Comparison of ENCODE assay signal across 8 mouse cellular contexts in genomic region chr16:84834344-84834743, GRCm38 (mm10). TPM values are rescaled to one million over a fixed set of nuclear protein-coding genes. Genes with fewer than 3 reads are reported as not detected.
DNase-seq lines count a peak whose midpoint lies in the region; ATAC-seq and TF ChIP-seq lines count a peak whose summit lies in the region.

No protein-coding gene starts in this region.

- intact Hi-C loops in left cerebral cortex, adult 2 months (cut with DNase I): loop anchor here (10.0 kb wide), 1 partner anchor 340 kb away; the partner anchor contains the start of gene App
- intact Hi-C loops in left cerebral cortex, postnatal 14 days (cut with DNase I): loop anchor here (1.0 kb wide), 1 partner anchor 99 kb away; the partner anchor contains the start of gene Mrpl39

- H3K27ac ChIP-seq in left cerebral cortex, adult 2 months: peak overlapping the region; percentile 100
- peak overlapping the region; percentile 99 for H3K27ac ChIP-seq in embryonic facial prominence, embryonic 10.5 days (replicated peaks)
- H3K27ac ChIP-seq in hindbrain, embryonic 16.5 days (ENCODE audit: low read depth, low read length): peak overlapping the region; percentile 95
- peak overlapping the region; percentile 95 for H3K27ac ChIP-seq in midbrain, embryonic 15.5 days

- peak overlapping the region; percentile 98 for H3K9ac ChIP-seq in hindbrain, embryonic 16.5 days (ENCODE audit: low read depth, low read length)
- H3K9ac ChIP-seq in midbrain, embryonic 15.5 days: peak overlapping the region; percentile 95

- peak overlapping the region; percentile 100 for H3K4me3 ChIP-seq in left cerebral cortex, adult 2 months
- H3K4me3 ChIP-seq in embryonic facial prominence, embryonic 10.5 days: peak overlapping the region; percentile 94
- H3K4me3 ChIP-seq in hindbrain, embryonic 16.5 days (ENCODE audit: low read length): peak overlapping the region; percentile 93
- H3K4me3 ChIP-seq in midbrain, embryonic 15.5 days: peak overlapping the region; percentile 83

- ATAC-seq in hindbrain, embryonic 16.5 days: no peak
- no peak for ATAC-seq in midbrain, embryonic 15.5 days (replicated peaks)
- ATAC-seq in monocyte, adult 5-6 weeks (replicated peaks; ENCODE audit: insufficient number of reproducible peaks, low FRiP score, low TSS enrichment, poor library complexity, severe bottlenecking): no peak

- no peaks in the 10 kb centered on the region for H3K9me3 ChIP-seq in embryonic facial prominence, embryonic 10.5 days
- no peaks in the 10 kb centered on the region for H3K9me3 ChIP-seq in hindbrain, embryonic 16.5 days (ENCODE audit: control insufficient read depth, low read length)
- H3K9me3 ChIP-seq in midbrain, embryonic 15.5 days: no peaks in the 10 kb centered on the region

- peak overlapping the region; percentile 80 for H3K4me2 ChIP-seq in hindbrain, embryonic 16.5 days (ENCODE audit: low read length)
- H3K4me2 ChIP-seq in midbrain, embryonic 15.5 days: peak overlapping the region; percentile 69

- no peak for DNase-seq in left cerebral cortex, adult 2 months (ENCODE audit: extremely low spot score in 1 of 2, low spot score in 2 of 2)
- no peak for DNase-seq in left cerebral cortex, postnatal 14 days (ENCODE audit: low spot score in 2 of 2)
- DNase-seq in embryonic facial prominence, embryonic 10.5 days (ENCODE audit: low spot score): no peak
- DNase-seq in cerebellum, adult 11 months: no peak
- no peak for DNase-seq in urinary bladder, postnatal 36 days (ENCODE audit: low spot score in 2 of 2)

- WGBS in embryonic facial prominence, embryonic 10.5 days: under 1% methylated on average over 22 of the region's 22 CpGs
- under 1% methylated on average over 22 of the region's 22 CpGs for WGBS in hindbrain, embryonic 16.5 days
- WGBS in midbrain, embryonic 15.5 days: under 1% methylated on average over 22 of the region's 22 CpGs

- TF ChIP-seq CTCF in left cerebral cortex, adult 2 months (IDR thresholded peaks at IDR 0.05): no peak

- no peaks in the 10 kb centered on the region for H3K27me3 ChIP-seq in embryonic facial prominence, embryonic 10.5 days (replicated peaks; ENCODE audit: low read depth, poor library complexity, severe bottlenecking)
- no peaks in the 10 kb centered on the region for H3K27me3 ChIP-seq in hindbrain, embryonic 16.5 days (replicated peaks; ENCODE audit: control insufficient read depth, insufficient read depth, low read length)
- H3K27me3 ChIP-seq in midbrain, embryonic 15.5 days (replicated peaks): no peaks in the 10 kb centered on the region

- peaks cover 22% of the 10 kb centered on the region for H3K4me1 ChIP-seq in embryonic facial prominence, embryonic 10.5 days
- peaks cover 22% of the 10 kb centered on the region for H3K4me1 ChIP-seq in hindbrain, embryonic 16.5 days (ENCODE audit: control insufficient read depth, insufficient read depth, low read depth, low read length)
- H3K4me1 ChIP-seq in midbrain, embryonic 15.5 days: peaks cover 38% of the 10 kb centered on the region

- peaks cover 48% of the 10 kb centered on the region for H3K36me3 ChIP-seq in embryonic facial prominence, embryonic 10.5 days (replicated peaks)
- peaks cover 21% of the 10 kb centered on the region for H3K36me3 ChIP-seq in hindbrain, embryonic 16.5 days (ENCODE audit: control insufficient read depth, insufficient read depth, low read length)
- peaks cover 17% of the 10 kb centered on the region for H3K36me3 ChIP-seq in midbrain, embryonic 15.5 days (replicated peaks)

RNA-seq across cellular contexts. Expression of gene Gabpa, which starts 0.4 kb away (rescaled TPM):
- 10 to 100 TPM; 18.2 to 22.2 TPM for total RNA-seq in left cerebral cortex, adult 2 months (2021)
- total RNA-seq in left cerebral cortex, postnatal 14 days (2021): 10 to 100 TPM; 21.5 to 22.8 TPM
- polyA plus RNA-seq in embryonic facial prominence, embryonic 10.5 days (2016; fragmentation: Nextera tagmentation; extraction: Ambion mirVana): 38.7 and 40.4 TPM in 2 replicates
- 15.1 and 18.2 TPM in 2 replicates for polyA plus RNA-seq in hindbrain, embryonic 16.5 days (2015; fragmentation: Nextera tagmentation; extraction: Ambion mirVana)
- 17.5 and 18.7 TPM in 2 replicates for polyA plus RNA-seq in midbrain, embryonic 15.5 days (2015; fragmentation: Nextera tagmentation; extraction: Ambion mirVana)
- total RNA-seq in monocyte, adult 5-6 weeks (2017): 75.5 to 102 TPM (median 84.3 TPM) in 3 replicates

RNA-seq across cellular contexts. Expression of gene Atp5j, which starts 1.1 kb away (rescaled TPM):
- 100 to 1,000 TPM; 354 to 363 TPM for total RNA-seq in left cerebral cortex, adult 2 months (2021)
- 100 to 1,000 TPM; 351 to 367 TPM for total RNA-seq in left cerebral cortex, postnatal 14 days (2021)
- 805 and 857 TPM in 2 replicates for polyA plus RNA-seq in embryonic facial prominence, embryonic 10.5 days (2016; fragmentation: Nextera tagmentation; extraction: Ambion mirVana)
- 739 and 807 TPM in 2 replicates for polyA plus RNA-seq in hindbrain, embryonic 16.5 days (2015; fragmentation: Nextera tagmentation; extraction: Ambion mirVana)
- polyA plus RNA-seq in midbrain, embryonic 15.5 days (2015; fragmentation: Nextera tagmentation; extraction: Ambion mirVana): 708 and 715 TPM in 2 replicates
- total RNA-seq in monocyte, adult 5-6 weeks (2017): 124 to 198 TPM (median 161 TPM) in 3 replicates
